Mouse (Mus musculus) cerebellum, adult (tissue): ENCODE measurements at regions not wholly inside any gene's neighbourhood (a gene's known extent, or its start where the extent isn't known, plus 50 kb on each side); places are given as distances from the start of the nearest gene placed in this dataset.

Experiments used
- ATAC-seq: cut with Nextera tagmentation; 2 replicates; pipeline ENCODE4 v1.9.2; 2017; ENCODE audit warnings: mild to moderate bottlenecking, moderate library complexity, mixed read lengths; ENCODE audit not compliant: insufficient number of reproducible peaks, low FRiP score, low TSS enrichment

DNA sequence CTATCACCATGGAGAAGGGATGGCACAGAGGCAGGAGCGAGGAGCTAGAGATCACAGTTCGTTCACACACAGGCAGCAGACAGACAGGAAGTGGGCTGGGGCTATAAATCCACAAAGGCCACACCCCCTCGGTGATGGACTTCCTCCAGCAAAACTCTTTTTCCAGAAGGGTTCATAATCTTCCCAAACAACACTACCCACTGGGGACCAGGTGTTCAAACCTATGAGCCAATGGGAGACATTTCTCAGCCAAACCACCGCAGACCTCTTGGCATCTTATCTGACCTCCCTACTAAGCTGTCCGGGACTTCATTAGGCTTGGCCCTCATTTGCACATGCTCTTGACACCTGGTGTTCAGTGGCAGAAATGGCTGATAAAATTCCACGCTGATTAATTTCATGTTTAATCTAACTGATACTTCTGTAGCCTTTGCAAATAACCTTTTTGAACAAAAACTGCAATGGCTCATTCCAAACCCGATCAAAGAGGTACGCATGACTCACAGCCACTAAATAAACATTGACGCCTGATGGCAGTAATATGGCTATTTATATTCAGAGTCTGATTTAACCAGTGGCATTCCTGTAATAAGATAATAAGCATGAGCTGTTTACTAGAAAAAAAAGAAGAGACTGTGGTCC is 131.0 kb upstream of the Egln3 start:
- ATAC-seq = no peak

GRCm38 (mm10) chr12:54333632-54334321 is 130.1 kb upstream of the Egln3 start:
- ATAC-seq = no peak

- no peak for ATAC-seq
Measured at GRCm38 (mm10) chr12:54327483-54327882, 123.8 kb upstream of the Egln3 start.

- no peak for ATAC-seq
Measured at GRCm38 (mm10) chr12:54326571-54326970, 122.9 kb upstream of the Egln3 start.

- no peak for ATAC-seq
Measured at GRCm38 (mm10) chr12:54320533-54320932, 116.9 kb upstream of the Egln3 start.

DNA sequence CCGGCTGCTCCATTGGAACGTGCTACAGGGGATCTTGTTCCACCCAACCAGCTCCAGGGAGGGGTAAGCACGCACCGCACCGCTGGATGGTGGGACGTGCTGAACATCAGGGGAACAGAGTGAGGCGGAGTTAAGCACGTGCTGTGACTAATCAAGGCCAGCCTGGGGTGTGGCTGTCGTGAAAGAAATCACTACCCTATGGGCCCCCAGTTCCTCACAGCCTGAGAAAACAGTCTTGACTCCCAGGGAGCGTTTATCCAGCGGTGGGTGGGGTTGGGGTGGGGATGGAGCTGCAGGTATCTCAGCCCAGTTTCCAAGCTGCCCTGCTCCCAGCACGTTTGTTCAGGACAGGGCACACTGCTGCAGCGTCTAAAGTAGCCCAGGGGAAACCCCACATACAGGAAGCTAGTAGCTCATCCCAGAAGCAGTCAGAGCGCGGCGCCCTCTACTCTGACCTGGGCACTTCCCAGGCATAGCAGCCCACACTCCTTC is 113.4 kb upstream of the Egln3 start:
- ATAC-seq = no peak

- ATAC-seq = no peak
Measured at GRCm38 (mm10) chr12:54316066-54316567, 112.5 kb upstream of the Egln3 start.

DNA sequence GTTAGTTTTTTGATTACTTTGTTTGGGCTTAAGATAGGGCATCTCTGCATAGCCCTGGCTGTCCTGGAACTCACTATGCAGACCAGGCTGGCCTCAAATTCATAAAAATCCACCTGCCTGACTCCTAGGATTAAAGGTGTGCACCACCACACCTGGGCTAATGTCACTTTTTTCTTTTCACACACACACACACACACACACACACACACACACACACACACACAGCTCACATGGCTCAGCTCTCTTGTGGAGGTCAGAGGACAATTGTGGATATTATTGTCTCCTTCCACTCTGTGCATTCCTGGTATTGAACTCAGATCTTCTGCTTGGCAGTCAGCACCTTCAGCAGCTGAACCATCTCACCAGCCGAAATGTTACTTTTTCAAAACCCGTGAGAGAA is 110.5 kb upstream of the Egln3 start:
- ATAC-seq = no peak

GRCm38 (mm10) chr12:54313211-54313845 is 109.7 kb upstream of the Egln3 start:
- peak; percentile 75 for ATAC-seq

- ATAC-seq = peak; percentile 16; the same call in 1 of the 2 replicates
Measured at GRCm38 (mm10) chr12:54312522-54313210, 109.0 kb upstream of the Egln3 start.

DNA sequence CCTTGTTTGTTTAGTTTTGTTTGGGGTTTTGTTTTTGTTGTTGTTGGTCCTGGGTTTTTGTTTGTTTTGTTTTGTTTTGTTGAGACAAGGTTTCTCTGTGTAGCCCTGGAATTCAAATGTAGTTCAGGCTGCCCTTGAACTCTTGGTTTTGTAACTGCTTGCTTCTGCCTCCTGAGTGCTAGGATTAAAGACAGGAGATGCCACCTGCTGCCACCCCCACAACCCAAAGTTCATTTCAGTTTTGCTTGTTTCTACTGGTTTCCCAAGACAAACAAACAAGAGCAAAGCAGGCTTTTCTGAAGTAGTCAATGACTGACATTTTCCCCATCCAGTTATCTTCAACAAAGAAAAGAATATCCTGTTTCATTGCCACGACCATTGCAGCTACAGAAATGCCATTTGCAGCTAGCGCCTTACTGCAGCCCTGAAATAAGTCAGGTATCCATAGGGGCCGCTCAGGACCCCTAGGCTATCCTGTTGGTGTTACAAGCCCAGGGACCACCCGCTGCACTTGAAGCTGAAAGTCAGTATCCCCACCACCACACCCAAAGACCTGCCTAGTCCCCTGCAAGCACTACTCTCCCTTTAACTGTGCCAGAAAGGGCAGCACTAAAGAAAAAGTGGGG is 108.3 kb upstream of the Egln3 start:
- ATAC-seq = no peak

GRCm38 (mm10) chr12:54309874-54310273 is 106.2 kb upstream of the Egln3 start:
- ATAC-seq = no peak

DNA sequence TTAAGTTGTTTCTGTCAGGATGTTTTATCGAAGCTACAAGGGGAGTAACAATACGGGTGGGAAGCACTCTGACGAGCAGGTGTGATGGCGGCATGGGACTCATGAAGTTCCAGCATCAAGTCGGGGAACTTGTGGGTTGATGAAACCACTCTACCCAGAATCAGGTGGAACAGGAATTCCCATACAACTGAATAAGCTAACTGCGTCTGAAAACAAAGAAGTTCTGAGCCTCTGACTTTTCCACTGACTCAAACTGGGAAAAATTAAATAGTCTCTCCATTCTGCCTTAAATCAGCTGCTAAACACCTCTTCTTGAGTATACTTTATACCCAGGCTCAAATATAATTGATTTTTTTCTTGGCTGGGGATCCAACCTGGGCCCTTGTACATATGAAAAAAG is 105.6 kb upstream of the Egln3 start:
- no peak for ATAC-seq

- no peak for ATAC-seq
Measured at GRCm38 (mm10) chr12:54305135-54305630, 101.5 kb upstream of the Egln3 start.

GRCm38 (mm10) chr12:54303746-54304145 is 100.1 kb upstream of the Egln3 start:
- ATAC-seq = no peak

DNA sequence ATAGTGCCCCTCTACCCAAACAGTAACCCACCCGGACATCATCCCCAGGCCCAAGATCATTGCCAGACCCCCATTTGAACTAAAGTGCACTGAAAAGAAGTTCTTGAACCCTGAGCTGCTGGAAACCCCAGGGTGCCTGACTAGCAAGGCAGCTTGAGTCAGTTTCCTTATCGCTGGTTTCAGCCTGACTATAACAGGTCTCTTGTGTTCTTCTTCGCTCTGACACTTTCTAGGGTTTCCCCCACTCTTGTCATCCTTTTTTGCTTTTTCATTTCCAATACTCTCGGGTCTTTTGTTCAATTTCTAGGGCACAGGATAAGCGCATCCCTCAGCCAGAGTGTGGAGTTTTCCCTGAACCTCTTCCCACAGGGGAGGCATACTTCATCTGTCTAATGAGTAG is 95.8 kb upstream of the Egln3 start:
- ATAC-seq = no peak

DNA sequence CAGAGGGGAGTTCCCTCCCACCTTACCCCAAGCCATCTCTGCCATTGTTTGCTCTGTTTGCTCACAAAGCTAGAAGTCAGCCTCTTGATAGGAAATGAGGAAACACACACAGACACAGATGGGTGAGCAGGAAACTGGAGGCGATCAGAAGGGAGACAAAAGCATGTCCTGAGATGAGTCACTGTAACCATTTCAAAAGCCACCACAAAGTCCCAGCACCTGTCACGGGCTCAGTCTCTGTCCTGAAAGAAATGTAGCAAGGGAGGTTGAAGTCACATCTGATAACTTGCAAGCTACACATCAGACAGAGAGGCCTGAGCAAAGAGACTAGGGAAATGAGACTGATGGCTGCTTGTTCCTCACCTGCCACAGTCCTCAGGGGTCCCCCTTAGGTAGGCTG is 89.6 kb upstream of the Egln3 start:
- ATAC-seq = no peak

GRCm38 (mm10) chr12:54290311-54290710 is 86.7 kb upstream of the Egln3 start:
- ATAC-seq = no peak

- no peak for ATAC-seq
Measured at GRCm38 (mm10) chr12:54288747-54289146, 85.1 kb upstream of the Egln3 start.

GRCm38 (mm10) chr12:54288041-54288502 is 84.4 kb upstream of the Egln3 start:
- ATAC-seq = no peak
